Mouse (Mus musculus): ENCODE measurements around the gene Sc5d. TPM values are rescaled to one million over a fixed set of nuclear protein-coding genes. Genes with fewer than 3 reads are reported as not detected.
A peak's percentile ranks its signal among the peaks of the same experiment; 100 is the strongest.

Gene Sc5d
- polyA plus RNA-seq (2012; rRNA removed): 53.9 and 61.9 TPM in 2 replicates

GRCm38 (mm10) chr9:42264145-42264544 is at the start of gene Sc5d:
Gene Sc5d, minus strand, starts transcription at chr9:42264256.
- peak; percentile 98 for DNase-seq (ENCODE audit: low read depth)
- TF ChIP-seq CTCF (IDR thresholded peaks at IDR 0.05; ENCODE audit: borderline replicate concordance, extremely low read depth, insufficient read depth, insufficient read length) (no peak), POLR2A (IDR thresholded peaks at IDR 0.05; ENCODE audit: borderline replicate concordance, extremely low read depth, insufficient read depth, insufficient read length, poor library complexity, severe bottlenecking) (peak; percentile 88)

- DNase-seq (ENCODE audit: low read depth): no peak
- TF ChIP-seq CTCF (IDR thresholded peaks at IDR 0.05; ENCODE audit: borderline replicate concordance, extremely low read depth, insufficient read depth, insufficient read length) (peak; percentile 4; the same call in 1 of the 2 replicates), POLR2A (IDR thresholded peaks at IDR 0.05; ENCODE audit: borderline replicate concordance, extremely low read depth, insufficient read depth, insufficient read length, poor library complexity, severe bottlenecking) (no peak)
Observed at GRCm38 (mm10) chr9:42311311-42311710, 47.3 kb upstream of the Sc5d start.

GRCm38 (mm10) chr9:42303894-42304293 is 39.8 kb upstream of the Sc5d start:
- TF ChIP-seq CTCF (IDR thresholded peaks at IDR 0.05; ENCODE audit: borderline replicate concordance, extremely low read depth, insufficient read depth, insufficient read length) (no peak), POLR2A (IDR thresholded peaks at IDR 0.05; ENCODE audit: borderline replicate concordance, extremely low read depth, insufficient read depth, insufficient read length, poor library complexity, severe bottlenecking) (no peak)
- no peak for DNase-seq (ENCODE audit: low read depth)

GRCm38 (mm10) chr9:42301082-42301633 is 37.1 kb upstream of the Sc5d start:
- no peak for TF ChIP-seq CTCF (IDR thresholded peaks at IDR 0.05; ENCODE audit: borderline replicate concordance, extremely low read depth, insufficient read depth, insufficient read length)
- TF ChIP-seq POLR2A (IDR thresholded peaks at IDR 0.05; ENCODE audit: borderline replicate concordance, extremely low read depth, insufficient read depth, insufficient read length, poor library complexity, severe bottlenecking): no peak
- no peak for DNase-seq (ENCODE audit: low read depth)

- no peak for DNase-seq (ENCODE audit: low read depth)
- TF ChIP-seq POLR2A (IDR thresholded peaks at IDR 0.05; ENCODE audit: borderline replicate concordance, extremely low read depth, insufficient read depth, insufficient read length, poor library complexity, severe bottlenecking) (no peak), CTCF (IDR thresholded peaks at IDR 0.05; ENCODE audit: borderline replicate concordance, extremely low read depth, insufficient read depth, insufficient read length) (no peak)
Observed at GRCm38 (mm10) chr9:42296297-42296922, 32.4 kb upstream of the Sc5d start.

GRCm38 (mm10) chr9:42294131-42294530 is 30.1 kb upstream of the Sc5d start:
- DNase-seq (ENCODE audit: low read depth): no peak
- TF ChIP-seq CTCF (IDR thresholded peaks at IDR 0.05; ENCODE audit: borderline replicate concordance, extremely low read depth, insufficient read depth, insufficient read length) (no peak), POLR2A (IDR thresholded peaks at IDR 0.05; ENCODE audit: borderline replicate concordance, extremely low read depth, insufficient read depth, insufficient read length, poor library complexity, severe bottlenecking) (no peak)

- TF ChIP-seq POLR2A (IDR thresholded peaks at IDR 0.05; ENCODE audit: borderline replicate concordance, extremely low read depth, insufficient read depth, insufficient read length, poor library complexity, severe bottlenecking): no peak
- TF ChIP-seq CTCF (IDR thresholded peaks at IDR 0.05; ENCODE audit: borderline replicate concordance, extremely low read depth, insufficient read depth, insufficient read length): no peak
Observed at GRCm38 (mm10) chr9:42293596-42293995, 29.5 kb upstream of the Sc5d start.

GRCm38 (mm10) chr9:42293051-42293450 is 29.0 kb upstream of the Sc5d start:
- TF ChIP-seq POLR2A (IDR thresholded peaks at IDR 0.05; ENCODE audit: borderline replicate concordance, extremely low read depth, insufficient read depth, insufficient read length, poor library complexity, severe bottlenecking): no peak
- no peak for TF ChIP-seq CTCF (IDR thresholded peaks at IDR 0.05; ENCODE audit: borderline replicate concordance, extremely low read depth, insufficient read depth, insufficient read length)
- peak; percentile 58 for DNase-seq (ENCODE audit: low read depth)

More at GRCm38 (mm10) chr9:42293596-42293995, 29.5 kb upstream of the Sc5d start:
- DNase-seq (ENCODE audit: low read depth): no peak

GRCm38 (mm10) chr9:42279676-42280075 is 15.6 kb upstream of the Sc5d start:
- TF ChIP-seq POLR2A (IDR thresholded peaks at IDR 0.05; ENCODE audit: borderline replicate concordance, extremely low read depth, insufficient read depth, insufficient read length, poor library complexity, severe bottlenecking) (no peak), CTCF (IDR thresholded peaks at IDR 0.05; ENCODE audit: borderline replicate concordance, extremely low read depth, insufficient read depth, insufficient read length) (no peak)
- no peak for DNase-seq (ENCODE audit: low read depth)

- no peak for TF ChIP-seq POLR2A (IDR thresholded peaks at IDR 0.05; ENCODE audit: borderline replicate concordance, extremely low read depth, insufficient read depth, insufficient read length, poor library complexity, severe bottlenecking)
- no peak for TF ChIP-seq CTCF (IDR thresholded peaks at IDR 0.05; ENCODE audit: borderline replicate concordance, extremely low read depth, insufficient read depth, insufficient read length)
- no peak for DNase-seq (ENCODE audit: low read depth)
Observed at GRCm38 (mm10) chr9:42278046-42278445, 14.0 kb upstream of the Sc5d start.

GRCm38 (mm10) chr9:42277606-42278005 is 13.6 kb upstream of the Sc5d start:
- TF ChIP-seq POLR2A (IDR thresholded peaks at IDR 0.05; ENCODE audit: borderline replicate concordance, extremely low read depth, insufficient read depth, insufficient read length, poor library complexity, severe bottlenecking) (no peak), CTCF (IDR thresholded peaks at IDR 0.05; ENCODE audit: borderline replicate concordance, extremely low read depth, insufficient read depth, insufficient read length) (no peak)
- no peak for DNase-seq (ENCODE audit: low read depth)

GRCm38 (mm10) chr9:42277162-42277561 is 13.1 kb upstream of the Sc5d start:
- no peak for DNase-seq (ENCODE audit: low read depth)
- TF ChIP-seq CTCF (IDR thresholded peaks at IDR 0.05; ENCODE audit: borderline replicate concordance, extremely low read depth, insufficient read depth, insufficient read length) (no peak), POLR2A (IDR thresholded peaks at IDR 0.05; ENCODE audit: borderline replicate concordance, extremely low read depth, insufficient read depth, insufficient read length, poor library complexity, severe bottlenecking) (no peak)
